Mouse (Mus musculus): ENCODE data around the gene Atf4.

Atf4 gene

DNA sequence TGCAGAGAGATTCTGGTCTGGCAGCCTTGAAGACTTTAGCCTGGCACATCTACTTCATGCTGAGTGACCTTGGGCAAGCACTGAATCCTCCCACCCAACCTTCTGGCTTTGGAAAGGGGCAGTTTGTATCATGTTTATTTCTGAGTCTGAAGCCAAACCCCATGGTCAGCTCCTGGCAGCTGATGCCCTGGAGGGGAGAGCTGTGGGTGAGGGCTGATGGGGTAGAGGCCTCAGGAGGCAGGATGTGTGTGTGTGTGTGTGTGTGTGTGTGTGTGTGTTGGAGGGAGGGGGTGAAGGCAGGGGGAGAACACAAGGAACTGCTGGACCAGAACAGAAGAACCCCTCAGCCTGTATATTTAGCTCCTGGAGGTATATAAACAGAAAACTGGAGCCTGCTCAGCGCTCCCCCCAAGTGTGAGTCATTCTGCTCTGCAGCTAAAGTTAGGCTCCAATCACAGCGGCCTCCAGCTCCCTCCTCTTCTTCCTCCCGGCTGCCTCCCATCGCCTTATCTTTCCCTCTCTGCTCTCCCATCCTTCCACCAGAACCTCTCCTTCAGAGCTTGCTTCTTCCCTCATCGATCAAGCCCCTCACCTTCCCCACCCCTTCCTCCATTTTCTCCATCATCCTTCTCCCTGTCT lies 23.3 kb downstream of the Atf4 start:
- peak; percentile 63 for ATAC-seq (ENCODE audit: insufficient number of reproducible peaks, low FRiP score, low TSS enrichment)

DNA sequence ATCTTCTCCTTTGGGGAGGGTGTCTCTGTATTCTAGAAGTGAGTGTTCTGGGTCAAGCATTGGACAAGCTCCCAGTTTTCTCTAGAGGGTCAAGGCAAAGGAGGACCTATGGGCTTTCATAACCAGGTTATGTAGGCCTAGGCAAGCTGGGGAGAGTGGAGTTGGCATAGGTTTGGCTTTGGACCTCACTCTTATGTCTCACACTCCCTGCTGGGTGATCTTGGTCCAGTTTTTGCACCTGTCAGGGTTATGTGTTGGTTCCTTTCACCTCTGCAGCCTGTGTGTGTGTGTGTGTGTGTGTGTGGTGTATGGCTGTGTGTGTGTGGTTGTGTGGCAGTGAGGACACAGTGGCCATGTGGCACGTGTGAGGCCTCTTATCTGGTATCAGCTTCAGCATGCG lies 24.1 kb downstream of the Atf4 start:
- no peak; the same call in 1 of the 2 replicates for ATAC-seq (ENCODE audit: insufficient number of reproducible peaks, low FRiP score, low TSS enrichment)

DNA sequence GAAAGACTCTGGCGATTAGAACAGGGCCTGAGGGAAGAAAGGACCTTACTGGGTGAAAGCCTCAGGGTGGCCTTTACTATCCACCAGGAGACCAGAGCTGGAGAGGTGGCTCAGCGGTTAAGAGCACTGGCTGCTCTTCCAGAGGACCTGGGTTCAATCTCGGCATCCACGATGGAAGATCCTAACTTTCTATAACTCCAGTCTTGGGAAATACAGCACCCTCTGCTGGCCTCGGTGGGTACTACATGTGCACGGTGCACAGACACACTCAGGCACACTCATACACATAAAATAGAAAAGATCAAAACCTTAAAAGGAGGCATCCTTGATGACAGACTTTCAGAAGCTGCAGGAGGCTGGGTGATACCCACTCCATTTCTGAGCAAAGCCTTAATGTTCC lies 25.7 kb downstream of the Atf4 start:
- no peak for ATAC-seq (ENCODE audit: insufficient number of reproducible peaks, low FRiP score, low TSS enrichment)

DNA sequence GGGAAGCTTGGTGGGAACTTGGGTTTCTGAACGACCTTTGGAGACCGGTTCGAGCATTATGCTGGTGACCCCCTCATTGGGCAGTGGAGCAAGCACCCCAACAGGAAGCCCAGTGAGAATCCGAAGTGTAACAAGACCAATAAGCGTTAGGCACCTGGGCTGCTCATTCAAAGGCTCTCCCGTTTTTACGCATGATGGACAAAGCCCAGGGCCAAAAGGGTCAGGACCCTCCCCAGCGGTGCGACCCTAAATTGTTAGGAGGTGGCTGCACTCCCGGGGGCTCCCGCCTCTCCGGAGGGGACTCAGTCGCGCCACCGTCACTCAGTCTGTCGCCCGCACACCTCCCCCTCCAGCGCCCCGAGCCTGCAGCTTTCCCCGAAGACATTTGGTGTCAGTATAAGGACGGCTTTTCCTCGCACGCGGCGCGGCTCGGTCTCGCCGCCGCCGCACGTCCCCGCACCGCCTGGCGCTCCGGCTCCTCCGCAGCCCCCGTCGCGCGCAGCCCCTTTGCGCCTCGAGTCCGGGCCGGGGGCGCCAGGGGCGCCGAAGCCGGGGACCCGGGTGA lies 31.9 kb downstream of the Atf4 start, which contains the start of gene Cacna1i:
Gene Cacna1i, plus strand, starts transcription at position 388 of the 565 bp plus-strand sequence.
- ATAC-seq (ENCODE audit: insufficient number of reproducible peaks, low FRiP score, low TSS enrichment): peak; percentile 74

DNA sequence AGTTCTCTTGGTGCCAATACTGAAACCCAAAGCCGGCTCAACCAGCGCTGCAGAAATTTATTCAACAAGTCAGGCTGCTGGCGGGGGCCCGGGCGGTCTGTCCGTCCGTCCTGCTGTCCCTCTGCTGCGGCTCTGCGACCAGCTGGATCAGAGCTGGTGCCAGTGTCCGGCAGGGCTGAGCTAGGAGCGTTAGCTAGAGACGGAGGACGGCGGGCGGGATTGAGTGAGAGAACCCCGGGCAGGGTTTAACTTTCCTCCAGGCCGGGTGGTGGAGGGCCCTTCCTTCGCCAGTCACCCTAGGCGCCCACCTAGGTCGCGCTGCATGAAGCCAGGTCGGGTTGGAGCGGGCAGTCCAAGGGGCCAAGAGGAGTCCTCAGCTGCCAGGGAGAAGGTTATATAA lies 33.1 kb downstream of the Atf4 start:
- ATAC-seq (ENCODE audit: insufficient number of reproducible peaks, low FRiP score, low TSS enrichment): no peak

DNA sequence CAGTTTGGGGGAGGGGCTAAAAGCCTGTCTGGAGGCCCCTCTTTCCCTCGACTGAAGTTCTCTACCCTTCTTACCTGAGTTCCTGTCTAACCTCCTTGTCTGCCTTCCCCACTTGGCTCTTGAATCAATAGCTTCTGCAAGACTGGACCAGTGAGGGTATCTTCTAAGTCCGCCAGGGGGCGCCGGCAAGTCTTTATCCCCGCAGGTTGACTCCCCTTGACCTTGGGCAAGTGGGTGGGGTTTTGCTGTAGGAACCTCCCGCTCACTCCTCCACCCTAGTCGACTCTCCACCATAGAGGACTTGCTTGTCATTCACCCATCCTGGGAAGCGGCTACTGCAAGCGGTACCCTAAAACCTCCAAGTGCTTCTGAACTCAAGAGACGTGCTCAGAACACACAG lies 34.5 kb downstream of the Atf4 start:
- ATAC-seq (ENCODE audit: insufficient number of reproducible peaks, low FRiP score, low TSS enrichment): peak; percentile 17; the same call in 1 of the 2 replicates

DNA sequence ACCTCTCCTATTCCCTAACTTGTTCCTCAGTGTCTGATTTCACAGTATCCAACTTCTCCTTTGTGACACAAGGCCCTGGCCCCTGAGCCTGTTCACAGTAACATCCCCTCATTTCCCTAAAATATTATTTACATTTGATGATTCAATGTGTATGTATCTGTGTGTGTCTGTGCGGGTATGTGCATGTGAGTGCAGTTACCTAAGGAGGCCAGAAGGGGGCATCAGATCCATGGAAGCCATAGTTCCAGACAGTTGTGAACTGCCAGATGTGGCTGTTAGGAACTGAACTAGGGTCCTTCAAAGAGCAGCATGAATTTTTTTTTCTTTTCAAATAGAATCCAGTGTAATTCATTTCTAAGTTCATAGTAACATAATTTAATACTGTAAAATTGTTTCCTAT lies 42.2 kb downstream of the Atf4 start:
- no peak for ATAC-seq (ENCODE audit: insufficient number of reproducible peaks, low FRiP score, low TSS enrichment)

DNA sequence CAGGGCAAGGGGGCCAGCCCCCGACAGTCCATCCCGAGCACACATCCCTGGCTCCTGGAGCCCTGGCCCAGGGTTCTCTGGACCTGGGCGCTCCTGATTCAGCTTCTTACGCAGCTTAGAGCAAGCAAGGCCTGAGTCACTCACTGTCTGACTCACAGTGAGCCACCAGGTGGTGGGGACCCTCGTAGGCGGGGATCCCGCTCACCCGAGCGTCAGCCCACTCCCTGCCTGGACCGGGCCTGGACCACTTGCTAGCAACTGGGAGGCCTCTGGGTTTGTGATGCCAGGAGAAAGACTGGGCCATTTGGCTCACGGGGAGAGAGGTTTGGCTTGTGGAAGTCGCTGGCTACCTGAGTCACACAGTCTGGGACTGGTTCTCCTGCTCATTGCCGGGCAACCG lies 48.8 kb downstream of the Atf4 start:
- ATAC-seq (ENCODE audit: insufficient number of reproducible peaks, low FRiP score, low TSS enrichment): 0 out of 2 replicates have a peak, but pooled peaks have one; percentile 16

DNA sequence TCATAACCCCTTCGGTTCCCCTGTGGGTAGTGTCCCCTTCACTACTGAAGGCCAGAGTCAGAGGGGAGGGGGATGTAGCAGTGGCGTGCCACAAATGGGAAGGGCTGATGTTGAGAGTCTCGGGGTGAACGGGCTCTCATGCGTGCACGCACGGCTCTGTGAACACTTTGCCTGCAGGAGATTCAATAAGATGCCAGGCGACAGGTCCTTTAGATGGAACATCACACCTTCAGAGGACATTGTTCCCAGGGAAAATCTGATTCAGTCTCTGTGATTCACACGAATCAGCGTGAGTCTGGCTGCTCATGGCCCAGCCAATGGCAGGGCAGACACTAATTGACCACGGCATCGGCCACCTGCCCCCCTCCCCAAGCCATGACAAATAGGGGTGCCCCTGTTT lies 49.2 kb downstream of the Atf4 start:
- no peak for ATAC-seq (ENCODE audit: insufficient number of reproducible peaks, low FRiP score, low TSS enrichment)

DNA sequence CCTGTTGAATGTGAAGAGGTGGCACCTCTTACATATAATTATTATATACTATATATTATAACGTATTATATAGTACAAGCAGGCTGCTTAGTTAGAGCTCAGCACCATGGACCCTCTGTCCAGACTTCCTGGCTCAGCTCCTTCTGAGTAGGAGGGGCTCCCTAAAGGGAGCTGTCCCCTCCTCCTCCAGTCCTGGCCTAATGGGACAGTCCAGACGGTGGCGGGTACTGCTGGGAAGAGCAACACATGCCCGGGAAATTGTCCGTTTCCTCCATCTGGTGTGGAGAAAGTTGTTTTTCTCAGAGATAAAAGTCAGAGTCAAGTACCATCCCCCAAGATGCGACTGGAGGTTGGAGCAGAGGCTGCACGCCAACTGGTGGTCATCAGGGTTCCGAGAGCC lies 51.2 kb downstream of the Atf4 start:
- ATAC-seq (ENCODE audit: insufficient number of reproducible peaks, low FRiP score, low TSS enrichment): no peak
